Mouse (Mus musculus): ENCODE results near the gene Aurka.

- TF ChIP-seq CTCF (IDR thresholded peaks at IDR 0.05; ENCODE audit: control insufficient read depth, insufficient read depth, insufficient read length) (no peak), CEBPB (IDR thresholded peaks at IDR 0.05; ENCODE audit: low read depth) (no peak), MAX (IDR thresholded peaks at IDR 0.05) (no peak), MYOD1 (IDR thresholded peaks at IDR 0.05; ENCODE audit: control insufficient read depth, insufficient read length, low read depth) (no peak), MYOG (IDR thresholded peaks at IDR 0.05; ENCODE audit: control insufficient read depth, extremely low read depth, insufficient read length) (no peak)
Observed at GRCm38 (mm10) chr2:172390341-172390740, 20.0 kb upstream of the Aurka start.
